Mouse (Mus musculus) brain, embryonic 18.5 days (tissue): ENCODE data around the gene Abhd14b.

ENCODE experiments used
- DNase-seq: peaks from one replicate; pipeline ENCODE4 v3.0.0-alpha.2; 2012; ENCODE audit warnings: low read depth, low spot score

Gene Abhd14b

DNA sequence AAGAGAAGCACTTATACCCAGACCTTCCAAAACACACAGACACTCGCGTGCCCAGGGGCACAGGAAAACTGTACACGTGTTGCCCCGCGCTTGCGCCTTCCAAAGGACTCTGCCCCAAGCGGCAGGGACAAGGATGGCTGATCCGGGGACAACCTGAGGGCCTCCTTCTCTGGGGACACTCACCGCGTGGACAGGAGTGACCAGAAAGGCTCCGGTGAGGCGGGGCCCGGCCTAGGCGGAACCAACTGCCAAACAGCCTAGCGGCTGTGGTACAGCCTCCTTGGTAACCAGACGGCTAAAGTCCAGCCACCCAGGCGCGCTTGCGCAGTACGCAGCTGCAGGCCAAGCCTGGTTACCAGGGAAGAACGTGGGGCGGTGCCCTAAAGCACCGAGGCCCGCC lies at the start of gene Abhd14b, which contains the start of gene Abhd14a:
Gene Abhd14b (plus strand): TSS at position 112 of the 400 bp plus-strand sequence.
Gene Abhd14a (minus strand): TSS at position 331 of the 400 bp plus-strand sequence.
- no peak for DNase-seq

DNA sequence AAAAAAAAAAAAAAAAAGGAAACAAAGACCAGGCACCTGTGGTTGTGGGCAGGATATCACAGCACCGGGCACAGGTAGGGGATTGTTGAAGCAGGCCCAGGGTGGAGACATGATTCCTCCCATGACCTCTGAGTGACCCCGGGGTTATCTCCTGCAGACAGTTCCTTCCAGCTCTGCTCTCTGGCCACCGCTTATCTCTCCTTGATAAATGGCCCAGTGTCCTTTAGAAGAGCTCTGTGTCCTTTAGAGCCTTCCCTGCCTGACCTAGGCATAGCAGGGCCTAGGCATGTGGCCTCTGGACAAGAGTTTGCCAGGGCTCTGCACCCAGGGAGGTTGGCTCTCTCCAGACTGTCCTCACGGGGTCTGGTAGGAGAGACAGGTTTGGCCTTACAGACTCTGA lies 49.5 kb upstream of the Abhd14b start:
- DNase-seq = no peak

- no peak for DNase-seq
Measured at GRCm38 (mm10) chr9:106398667-106399311, 48.5 kb upstream of the Abhd14b start.

DNA sequence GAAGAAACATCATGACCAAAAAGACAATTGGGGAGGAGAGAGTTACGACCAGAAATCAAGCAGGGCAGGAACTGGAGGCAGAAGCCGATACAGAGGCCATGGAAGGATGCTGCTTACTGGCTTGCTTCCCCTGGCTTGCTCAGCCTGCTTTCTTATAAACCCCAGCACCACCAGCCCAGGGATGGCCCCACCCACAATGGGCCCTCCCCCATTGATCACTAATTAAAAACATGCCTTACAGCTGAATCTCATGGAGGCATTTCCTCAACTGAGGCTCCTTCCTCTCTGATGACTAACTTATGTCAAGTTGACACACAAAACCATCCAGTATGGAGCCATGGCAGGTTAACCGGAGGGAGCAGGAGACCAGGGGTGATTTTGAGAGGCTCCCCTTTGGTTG lies 47.5 kb upstream of the Abhd14b start:
- no peak for DNase-seq

GRCm38 (mm10) chr9:106402149-106402548 lies 45.1 kb upstream of the Abhd14b start:
- DNase-seq = no peak

DNA sequence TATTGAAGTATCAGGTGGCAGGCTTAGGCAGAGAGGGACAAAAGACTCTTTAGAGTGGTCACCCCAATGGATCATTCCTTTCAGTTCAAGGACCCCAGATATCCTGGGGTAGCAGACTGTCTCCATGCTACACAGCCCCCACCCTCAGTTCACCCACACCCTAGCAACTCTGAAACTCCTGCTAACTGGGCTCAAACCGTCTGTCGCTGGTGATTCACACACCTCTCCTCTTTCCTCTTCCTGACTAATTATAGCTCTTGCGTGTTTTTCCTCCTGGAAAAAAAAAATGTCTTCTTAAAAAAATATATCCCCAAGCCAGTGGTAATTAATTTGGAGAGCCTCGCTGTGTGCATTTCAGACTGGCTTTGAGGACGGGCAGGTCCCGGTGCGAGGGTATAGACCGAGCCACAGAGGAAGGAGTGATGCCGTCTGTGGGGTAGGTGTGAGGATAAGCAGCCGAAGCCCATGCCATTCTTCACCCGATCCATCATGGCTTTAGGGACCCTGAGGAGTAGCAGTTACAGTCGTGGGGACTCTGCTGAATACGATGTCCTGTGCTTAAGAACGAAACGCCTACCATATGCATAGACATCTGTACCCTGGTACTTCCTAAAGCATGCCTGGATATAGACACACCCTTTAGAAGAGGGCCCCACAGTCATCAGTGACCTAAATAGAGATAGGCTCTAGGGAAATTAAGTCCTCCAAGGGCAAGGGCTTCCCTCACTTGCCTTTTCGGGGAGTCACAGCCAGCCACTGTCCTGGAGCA lies 44.5 kb upstream of the Abhd14b start:
- DNase-seq = no peak

GRCm38 (mm10) chr9:106405275-106405674 lies 42.0 kb upstream of the Abhd14b start:
- no peak for DNase-seq

- no peak for DNase-seq
Measured at GRCm38 (mm10) chr9:106406443-106407078, 40.7 kb upstream of the Abhd14b start.

DNA sequence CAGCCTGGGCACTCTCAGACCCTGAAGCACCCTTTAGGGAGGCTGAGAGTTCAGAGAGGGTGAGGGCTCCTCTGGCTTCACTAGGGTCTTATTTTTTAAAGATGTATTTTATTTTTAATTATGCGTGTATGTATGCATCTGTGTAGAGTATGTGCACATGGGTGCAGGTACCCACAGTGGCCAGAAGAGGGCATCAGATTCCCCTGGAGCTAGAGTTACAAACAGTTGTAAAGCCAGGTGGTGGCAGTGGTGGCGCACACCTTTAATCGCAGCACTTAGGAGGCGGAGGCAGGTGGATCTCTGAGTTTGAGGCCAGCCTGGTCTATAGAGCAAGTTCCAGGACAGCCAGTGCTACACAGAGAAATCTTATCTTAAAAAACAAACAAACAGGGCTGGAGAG lies 38.2 kb upstream of the Abhd14b start:
- DNase-seq = no peak

- no peak for DNase-seq
Measured at GRCm38 (mm10) chr9:106410086-106410650, 37.1 kb upstream of the Abhd14b start.

DNA sequence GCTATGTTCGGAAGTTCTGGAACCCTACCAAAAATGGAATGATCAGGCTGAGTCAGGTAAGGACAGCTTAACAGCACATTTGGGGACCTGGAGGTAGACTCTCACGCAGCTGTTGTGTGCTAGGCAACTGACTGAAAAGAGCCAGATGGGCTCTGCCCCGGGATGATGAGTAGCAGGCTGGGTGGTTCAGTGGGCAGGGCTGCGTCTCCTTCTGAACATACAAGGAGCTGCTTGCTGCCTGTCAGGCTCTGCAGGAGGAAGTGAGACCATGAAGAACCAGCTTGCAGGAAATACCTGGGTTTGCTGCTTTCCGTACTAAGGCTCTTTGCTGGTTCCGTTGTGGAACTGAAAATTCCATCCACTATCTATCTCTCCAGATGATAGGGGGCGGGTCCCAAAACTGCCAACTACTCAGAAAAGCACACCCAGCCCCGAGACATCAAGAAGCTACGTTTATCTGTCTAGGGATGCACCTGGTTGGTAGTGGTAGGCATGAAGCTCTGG lies 36.1 kb upstream of the Abhd14b start:
- no peak for DNase-seq

GRCm38 (mm10) chr9:106411729-106412128 lies 35.5 kb upstream of the Abhd14b start:
- no peak for DNase-seq

- DNase-seq = no peak
Measured at GRCm38 (mm10) chr9:106412210-106412609, 35.0 kb upstream of the Abhd14b start.

DNA sequence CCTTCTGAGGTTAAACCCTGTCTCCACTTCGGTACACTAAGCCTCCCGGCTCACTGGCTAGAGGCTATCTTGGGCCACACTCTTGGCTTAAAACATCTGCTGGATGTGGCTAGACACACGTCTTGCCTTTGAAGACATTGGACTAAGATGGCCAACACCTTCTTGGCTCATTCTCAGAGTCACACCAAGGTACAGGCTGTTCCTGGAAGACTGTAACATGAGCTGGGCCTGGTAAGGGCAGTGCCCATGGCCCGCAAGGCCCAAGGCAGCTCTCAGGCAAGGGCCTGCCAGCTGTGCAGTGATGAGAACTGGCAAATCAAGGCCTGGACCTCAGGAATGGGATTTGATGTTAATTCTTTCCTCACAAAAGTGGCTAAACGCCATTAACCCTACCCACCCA lies 33.7 kb upstream of the Abhd14b start:
- DNase-seq = no peak

DNA sequence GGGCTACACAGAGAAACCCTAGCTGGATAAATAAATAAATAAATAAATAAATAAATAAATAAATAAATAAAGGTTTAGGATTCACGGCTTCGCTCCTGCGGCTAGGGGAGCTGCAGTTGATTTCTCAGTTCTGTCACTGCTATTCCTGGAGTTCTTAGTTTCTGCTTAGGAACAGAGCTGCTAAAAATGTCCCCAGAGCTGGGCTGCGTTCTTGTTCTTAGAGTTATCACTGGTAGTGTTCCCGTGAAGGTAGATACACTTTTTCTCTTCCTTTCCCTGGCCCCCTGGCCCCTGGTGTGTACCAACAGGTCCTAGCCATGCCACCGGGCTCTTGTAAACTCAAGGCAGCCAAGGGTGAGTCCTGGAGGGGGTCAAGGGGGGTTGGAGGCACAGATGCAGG lies 30.4 kb upstream of the Abhd14b start:
- no peak for DNase-seq

DNA sequence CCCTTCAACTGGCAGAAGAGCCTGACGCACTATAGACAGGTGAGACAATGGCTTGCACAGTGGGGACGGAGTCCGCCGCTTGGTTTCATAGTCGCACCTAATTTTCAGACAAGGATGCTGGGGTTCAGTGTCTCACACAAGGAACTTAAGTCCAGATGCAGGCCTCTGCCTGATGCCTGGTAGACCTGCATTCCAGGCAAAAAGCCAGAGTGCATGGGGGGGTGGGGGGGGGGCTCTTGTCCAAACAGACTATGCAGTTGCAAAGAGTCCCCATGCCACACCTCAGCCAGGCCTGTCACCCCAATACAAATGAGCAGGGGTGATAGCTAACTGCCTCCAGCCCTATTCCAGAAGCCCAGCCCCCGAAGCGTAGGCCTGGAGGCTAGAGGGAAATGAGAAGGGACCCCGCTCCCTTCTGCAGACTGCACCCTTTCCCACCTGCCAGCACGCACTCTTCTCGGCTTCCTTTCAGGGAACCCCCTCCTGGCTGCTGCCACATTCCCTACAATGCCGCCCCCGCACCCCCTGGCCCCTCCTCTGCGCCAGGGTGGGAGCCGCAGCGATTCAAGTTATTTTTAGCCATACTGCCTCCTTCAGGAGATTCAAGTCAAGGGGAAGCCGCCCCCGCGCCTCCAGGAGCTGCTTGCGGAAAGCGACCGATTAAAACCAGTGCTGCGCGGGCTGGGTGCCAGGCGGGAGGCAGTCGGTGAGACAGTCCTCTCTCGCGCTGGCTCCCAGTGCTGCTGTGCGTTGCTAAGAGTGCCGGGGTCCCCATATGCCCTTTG lies 29.2 kb upstream of the Abhd14b start:
- DNase-seq = peak; percentile 76

DNA sequence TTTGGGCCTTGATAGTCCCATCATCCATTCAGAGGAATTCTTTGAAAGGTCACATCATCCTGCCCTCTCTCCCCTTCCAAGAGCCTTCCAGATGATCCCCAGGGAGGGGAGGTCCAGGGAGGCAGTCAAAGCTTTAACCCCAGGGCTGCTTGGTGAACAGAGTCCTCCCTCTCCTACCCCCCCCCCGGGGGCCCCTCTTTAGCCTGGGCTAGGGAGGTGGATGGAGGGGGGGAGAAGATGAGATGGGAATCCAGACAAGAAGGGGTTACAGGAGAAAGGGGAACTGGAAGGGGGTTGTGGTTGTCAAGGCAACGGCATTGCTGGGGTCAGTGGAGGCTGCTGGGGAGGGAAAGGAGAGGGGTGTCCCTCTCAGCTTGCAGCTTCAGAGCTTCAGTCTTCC lies 26.7 kb upstream of the Abhd14b start:
- no peak for DNase-seq

- no peak for DNase-seq
Measured at GRCm38 (mm10) chr9:106421033-106421864, 26.0 kb upstream of the Abhd14b start.

GRCm38 (mm10) chr9:106421865-106422160 lies 25.4 kb upstream of the Abhd14b start:
- DNase-seq = peak; percentile 74

- DNase-seq = no peak
Measured at GRCm38 (mm10) chr9:106428719-106429220, 18.5 kb upstream of the Abhd14b start.
